Mouse (Mus musculus): ENCODE data around the gene Arhgef16.
A peak's percentile ranks its signal among the peaks of the same experiment; 100 is the strongest.

The Arhgef16 gene

DNA sequence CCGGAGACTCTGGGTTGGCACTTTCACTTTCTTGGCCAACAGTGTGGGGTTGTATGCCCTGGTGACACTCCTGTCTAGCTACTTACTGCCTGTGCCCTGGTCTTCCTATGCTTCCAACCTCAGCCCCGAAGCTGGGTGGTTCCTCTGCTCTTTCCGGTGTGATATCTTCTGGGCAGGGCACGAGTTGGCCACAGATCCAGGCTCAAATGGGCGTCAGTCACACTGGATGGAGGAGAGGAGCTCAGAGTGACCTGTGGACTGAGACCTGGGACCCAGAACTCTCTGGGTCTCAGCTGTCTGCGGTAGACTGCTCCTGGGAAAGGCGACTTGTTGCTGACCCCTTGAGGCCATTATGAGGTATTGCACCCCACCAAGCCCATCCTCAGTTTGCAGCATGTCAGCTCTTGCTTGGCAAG lies at the start of gene Arhgef16:
TSS of gene Arhgef16 (minus strand) at position 211 of the 416 bp plus-strand sequence.
- peak; percentile 41 for DNase-seq (ENCODE audit: low read depth, low spot score)

DNA sequence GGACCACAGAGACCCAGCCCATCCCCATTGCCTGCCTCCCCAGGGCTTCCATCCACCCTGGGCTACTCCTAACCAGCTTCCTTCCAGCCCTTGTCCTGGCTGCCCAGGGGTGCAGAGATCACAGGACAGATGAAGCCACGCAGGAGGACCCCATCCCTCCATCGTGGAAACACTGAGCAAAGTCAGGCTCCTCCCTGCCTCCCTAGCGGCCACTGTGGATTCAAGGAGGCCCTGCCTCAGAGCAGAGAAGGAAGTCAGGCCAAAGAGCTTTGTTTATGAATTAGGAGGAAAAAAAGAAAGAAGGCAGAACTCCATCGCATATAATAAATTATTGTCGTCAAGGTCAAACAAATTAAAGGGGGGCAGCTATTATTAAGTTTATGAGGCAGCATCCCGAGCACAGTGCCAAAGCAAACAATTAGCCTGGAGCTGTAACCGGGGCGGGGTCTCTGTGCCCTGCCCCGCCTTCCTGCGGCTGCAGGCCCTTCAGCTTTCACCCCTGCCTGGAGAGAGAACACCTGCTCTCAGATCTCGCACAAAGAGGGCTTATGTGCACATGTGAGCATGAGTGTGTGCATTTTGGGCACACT lies 46.8 kb upstream of the Arhgef16 start:
- DNase-seq (ENCODE audit: low read depth, low spot score): no peak

DNA sequence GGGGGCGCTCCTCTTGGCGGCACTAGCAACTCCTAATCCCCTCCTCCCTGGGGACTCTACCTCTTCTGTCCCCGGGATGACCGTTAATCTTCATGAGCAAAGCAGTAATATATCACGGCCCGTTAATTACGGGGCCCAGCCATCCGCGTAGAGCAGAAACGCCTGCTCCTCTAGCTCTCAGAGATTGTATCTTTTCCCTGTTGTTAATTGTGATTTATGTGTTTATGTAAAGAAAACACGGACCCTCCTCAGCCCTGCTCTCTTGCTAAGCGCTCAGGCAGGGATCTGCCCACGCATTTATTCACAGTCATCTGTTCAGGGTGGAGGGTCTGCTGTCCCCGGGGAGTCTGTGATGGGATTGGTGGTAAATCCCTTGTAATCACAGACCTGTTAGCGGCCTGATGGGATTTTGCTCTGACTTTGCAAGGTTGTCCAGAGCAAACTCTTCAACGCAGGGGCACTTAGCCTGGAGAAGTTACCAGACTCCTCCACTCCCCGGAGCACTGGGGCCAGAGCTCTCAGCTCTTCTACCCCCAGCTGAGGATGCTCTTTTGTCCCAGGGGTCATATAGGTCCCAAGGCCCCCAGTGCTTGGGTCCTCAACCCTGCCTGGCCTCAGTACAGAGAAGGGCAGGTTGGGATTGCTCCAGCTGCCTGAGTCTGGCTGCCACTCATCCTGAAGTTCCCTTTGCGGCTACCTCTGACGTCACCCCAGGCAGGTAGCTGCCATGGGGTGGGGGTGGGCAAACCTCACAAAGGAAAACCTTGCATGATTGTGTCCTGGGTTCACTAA lies 45.5 kb upstream of the Arhgef16 start:
- DNase-seq (ENCODE audit: low read depth, low spot score): no peak

GRCm38 (mm10) chr4:154336650-154337049 lies 35.2 kb upstream of the Arhgef16 start:
- DNase-seq (ENCODE audit: low read depth, low spot score): no peak

GRCm38 (mm10) chr4:154335761-154336160 lies 34.3 kb upstream of the Arhgef16 start, which contains the start of gene B230104I21Rik:
Gene B230104I21Rik, plus strand, starts transcription at chr4:154336127.
- no peak for DNase-seq (ENCODE audit: low read depth, low spot score)

DNA sequence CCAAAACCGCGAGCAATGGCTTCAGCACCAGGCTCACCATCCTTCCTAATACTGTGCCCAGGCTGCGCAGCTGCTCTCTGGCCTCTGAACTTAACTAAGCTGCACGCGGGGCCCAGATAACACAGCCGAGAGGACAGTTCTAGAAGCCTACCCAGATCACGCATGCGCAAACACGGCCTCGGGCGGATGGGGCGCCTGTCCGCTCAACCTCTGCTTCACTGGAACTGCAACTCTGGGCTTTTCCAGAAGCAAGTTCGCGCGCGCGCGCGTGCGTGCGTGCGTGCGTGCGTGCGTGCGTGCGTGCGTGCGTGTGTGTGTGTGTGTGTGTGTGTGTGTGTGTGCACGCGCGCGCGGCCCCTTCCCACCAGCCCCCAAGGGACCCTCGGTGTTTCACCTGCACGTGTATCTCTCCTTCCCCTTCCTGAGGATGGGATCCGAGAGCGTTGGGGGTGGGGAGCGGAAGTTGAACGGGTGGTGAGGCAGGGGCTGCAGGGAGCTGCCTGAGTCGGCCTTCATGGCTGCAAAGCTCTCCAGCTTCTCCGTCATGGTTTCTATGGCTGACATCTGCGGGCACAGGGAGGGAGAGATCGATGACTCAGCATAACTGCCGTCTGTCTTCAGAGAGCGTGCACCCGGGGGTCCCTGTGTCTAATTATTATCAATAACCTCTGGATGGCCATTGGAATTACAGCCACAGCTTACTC lies 33.4 kb upstream of the Arhgef16 start:
- DNase-seq (ENCODE audit: low read depth, low spot score): peak; percentile 75

DNA sequence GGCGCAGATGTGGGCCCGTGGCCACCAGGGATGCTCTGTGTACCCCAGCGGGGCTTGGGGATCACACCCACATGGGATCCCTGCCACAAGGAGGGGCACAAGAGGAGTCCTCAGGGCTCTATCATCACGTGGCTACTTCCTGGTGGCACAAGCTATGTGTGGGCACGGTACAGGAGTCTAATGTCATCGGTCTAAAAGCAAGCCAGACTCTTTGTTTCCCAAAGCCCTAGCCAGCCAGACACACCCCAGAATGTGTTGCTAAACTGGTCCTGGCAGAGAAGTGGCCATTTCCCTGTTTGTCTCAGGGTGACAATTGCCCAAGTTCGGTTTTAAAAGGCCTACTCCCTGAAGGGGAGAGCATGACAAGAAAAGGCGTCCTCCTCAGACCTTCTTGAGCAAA lies 31.8 kb upstream of the Arhgef16 start:
- DNase-seq (ENCODE audit: low read depth, low spot score): no peak

GRCm38 (mm10) chr4:154331271-154331670 lies 29.8 kb upstream of the Arhgef16 start:
- DNase-seq (ENCODE audit: low read depth, low spot score): no peak

- DNase-seq (ENCODE audit: low read depth, low spot score): no peak
Observed at GRCm38 (mm10) chr4:154330001-154330400, 28.5 kb upstream of the Arhgef16 start.

DNA sequence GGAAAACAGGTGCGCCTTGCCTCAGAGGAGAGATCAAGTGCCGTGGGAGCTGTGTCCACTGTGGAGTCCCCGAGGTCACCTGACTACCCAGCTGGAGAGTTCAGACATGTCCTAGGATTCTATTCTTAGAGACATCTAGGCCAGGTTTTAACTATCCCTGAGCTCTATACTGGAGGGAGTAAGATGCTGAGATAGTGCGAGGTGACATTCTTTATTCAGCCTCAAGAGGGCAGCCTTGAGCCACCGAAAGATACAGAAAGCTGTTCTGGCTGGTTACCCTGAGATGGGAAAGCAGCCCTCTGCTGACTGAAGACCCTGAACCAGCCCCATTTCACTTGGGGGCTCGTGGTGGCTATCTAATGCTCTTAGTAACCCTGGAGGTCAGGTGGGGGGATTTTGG lies 27.4 kb upstream of the Arhgef16 start:
- DNase-seq (ENCODE audit: low read depth, low spot score): peak; percentile 36

DNA sequence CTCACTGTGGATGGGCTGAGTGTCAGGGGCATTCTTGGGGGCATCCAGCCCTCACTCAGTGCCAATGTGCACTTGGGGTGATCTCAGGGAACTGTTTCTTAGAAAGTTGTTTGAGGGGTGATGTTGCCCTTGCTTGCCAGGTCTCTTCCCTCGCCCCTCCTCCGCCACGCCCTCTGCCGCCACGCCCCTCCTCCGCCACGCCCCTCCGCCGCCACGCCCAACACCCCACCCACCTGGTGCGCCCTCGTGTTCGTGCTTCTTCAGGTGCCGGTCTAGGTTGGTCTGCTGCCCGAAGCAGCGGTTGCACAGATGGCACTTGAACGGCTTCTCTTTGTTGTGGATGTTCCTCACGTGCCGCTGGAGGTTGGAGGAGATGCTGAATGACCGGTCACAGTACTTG lies 27.0 kb upstream of the Arhgef16 start:
- no peak for DNase-seq (ENCODE audit: low read depth, low spot score)

DNA sequence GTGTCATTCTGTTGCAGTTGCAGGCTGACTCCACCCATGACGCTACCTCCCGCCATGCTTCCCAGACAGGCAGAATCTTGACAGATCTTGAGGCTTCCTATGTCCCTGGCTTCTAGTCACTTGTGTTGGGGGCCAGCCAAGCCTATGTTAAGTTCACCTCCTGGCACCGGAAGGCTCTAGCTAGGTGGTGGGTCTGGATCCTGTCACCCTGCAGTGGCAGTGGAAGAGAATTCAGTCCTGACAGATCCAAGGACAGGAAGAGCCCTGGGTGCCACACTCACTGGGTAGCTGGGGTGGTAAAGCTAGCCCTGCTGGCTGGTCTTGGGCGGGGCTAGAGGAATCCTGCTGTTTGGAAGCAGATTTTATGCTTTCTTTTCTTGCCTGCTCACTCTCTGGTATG lies 23.9 kb upstream of the Arhgef16 start:
- no peak for DNase-seq (ENCODE audit: low read depth, low spot score)

DNA sequence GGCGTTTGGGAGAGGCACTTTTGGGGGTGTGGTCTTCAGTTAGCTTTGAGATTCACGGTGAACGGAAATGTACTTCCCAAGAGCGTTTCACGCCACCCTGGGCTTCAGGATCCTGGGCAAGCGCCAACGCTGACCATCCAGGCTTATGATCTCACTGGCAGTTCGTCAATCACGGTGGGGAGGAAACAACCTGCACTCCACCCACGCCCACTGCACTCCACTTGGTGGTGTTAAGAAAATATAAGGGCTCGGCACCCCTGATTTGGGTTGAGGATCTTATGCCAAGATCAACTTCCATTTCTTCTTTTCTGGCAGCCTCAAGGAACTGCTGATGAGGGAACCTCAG lies 12.1 kb upstream of the Arhgef16 start:
- no peak for DNase-seq (ENCODE audit: low read depth, low spot score)

DNA sequence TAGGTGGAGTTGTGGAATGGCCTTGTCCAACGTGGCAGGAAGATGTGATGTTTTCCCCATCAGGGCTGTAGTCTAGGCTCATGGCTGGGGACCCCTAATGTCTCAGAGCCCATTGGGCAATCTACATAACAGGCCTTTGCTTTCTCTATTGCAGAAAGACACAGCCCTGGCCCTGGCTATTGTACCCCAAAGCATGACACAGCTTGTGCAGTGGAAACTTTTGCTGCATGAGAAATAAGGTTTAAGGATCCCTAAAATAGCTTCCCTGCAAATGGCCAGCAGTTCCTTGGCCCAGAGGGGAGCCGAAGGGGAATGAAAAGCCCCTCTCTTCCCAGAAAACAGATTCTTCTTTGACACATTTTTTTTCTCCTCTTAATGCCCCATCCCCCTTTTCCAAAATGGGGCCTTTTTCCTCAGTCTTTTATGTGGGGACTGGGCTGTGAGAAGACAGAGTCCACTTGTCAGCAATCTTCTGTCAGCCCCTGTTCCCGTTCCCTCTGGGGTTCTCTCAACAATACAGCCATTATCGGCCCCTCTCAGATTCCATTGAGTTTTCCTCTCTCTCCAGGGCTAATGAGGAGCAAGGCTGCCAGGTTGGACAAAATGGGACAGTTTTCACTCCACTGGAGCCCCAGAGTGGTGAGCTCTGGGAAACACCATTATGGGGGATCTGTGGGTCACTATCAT lies 11.6 kb upstream of the Arhgef16 start:
- DNase-seq (ENCODE audit: low read depth, low spot score): no peak

- DNase-seq (ENCODE audit: low read depth, low spot score): no peak
Observed at GRCm38 (mm10) chr4:154312143-154312812, 10.8 kb upstream of the Arhgef16 start.

GRCm38 (mm10) chr4:154310576-154311262 lies 9.2 kb upstream of the Arhgef16 start:
- no peak for DNase-seq (ENCODE audit: low read depth, low spot score)

DNA sequence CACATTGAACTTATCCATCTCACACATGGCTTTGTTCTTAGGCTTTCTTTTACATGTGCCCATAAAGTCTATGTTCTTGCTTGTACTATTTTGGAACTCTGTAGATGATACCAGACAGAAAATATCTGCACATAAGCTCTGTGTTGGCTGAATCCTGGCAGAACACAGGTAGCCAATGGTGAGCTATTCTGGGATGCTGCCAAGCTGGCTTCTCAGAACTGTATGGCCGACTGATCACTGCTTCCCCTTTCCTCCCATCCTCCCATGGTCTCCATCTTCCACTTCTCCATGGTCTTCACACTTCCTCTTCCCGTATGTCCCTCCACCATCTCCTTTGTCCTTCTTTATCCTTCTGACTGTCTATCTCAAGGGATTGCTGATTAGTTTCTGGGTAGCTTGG lies 7.7 kb upstream of the Arhgef16 start:
- no peak for DNase-seq (ENCODE audit: low read depth, low spot score)

DNA sequence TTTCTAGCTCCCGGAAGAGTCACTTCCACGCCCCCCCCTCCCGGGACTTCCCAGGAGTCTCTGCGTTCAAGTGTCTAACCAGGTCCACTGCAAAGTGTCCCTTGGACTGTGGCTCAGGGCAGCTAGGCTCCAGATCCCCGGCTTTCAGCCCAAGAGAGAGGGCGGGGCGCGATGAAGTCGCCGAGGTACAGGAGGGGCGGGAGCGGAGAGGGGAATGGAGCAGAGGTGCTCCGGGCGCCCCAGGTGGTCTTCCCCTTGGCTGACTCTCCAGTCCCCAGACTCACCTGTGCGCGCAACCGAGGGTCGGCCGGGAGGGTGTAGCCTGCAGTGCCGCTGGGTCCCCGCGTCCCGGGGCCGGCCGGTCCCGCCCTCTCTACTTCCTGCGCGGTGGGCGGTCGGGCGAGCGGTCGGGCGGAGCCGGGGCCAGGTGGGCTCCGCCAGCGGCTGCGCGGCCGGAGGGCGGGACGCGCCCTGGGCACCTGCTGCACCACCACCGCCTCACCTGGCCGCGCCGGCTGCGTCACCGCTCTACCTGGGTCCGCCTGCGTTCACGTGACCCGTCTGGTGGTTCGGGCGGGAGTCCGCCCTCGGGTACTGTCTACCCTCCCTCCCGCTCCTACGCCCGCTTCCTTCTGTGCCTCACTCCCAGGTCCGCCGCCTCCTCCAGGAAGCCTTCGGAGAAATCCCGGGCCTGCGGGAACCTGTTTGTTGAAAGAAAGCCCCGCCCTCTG lies 1.8 kb downstream of the Arhgef16 start:
- DNase-seq (ENCODE audit: low read depth, low spot score): no peak

DNA sequence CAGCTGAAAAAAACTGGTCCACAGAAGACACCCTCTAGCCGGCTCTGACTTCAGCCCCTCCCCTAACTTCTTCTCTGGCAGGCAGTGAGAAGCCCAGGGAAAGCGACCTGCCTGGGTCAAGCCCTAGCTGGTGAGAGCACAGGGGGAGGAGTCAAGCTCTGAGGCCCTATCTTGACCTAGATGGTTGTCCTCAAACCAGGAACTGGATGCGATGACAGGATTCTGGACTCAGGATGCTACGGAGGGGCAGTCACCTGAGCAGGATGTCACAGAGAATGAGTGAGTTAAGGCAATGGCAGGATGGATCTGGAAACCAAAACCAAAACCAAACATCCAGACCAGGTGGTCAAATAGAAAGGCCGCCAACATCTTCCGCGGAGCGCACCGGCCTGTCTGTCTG lies 3.7 kb downstream of the Arhgef16 start:
- no peak for DNase-seq (ENCODE audit: low read depth, low spot score)

- no peak for DNase-seq (ENCODE audit: low read depth, low spot score)
Observed at GRCm38 (mm10) chr4:154294262-154294731, 7.2 kb downstream of the Arhgef16 start.

Measured in CD4-positive helper T cell, adult 2 months (primary cell).